Mouse (Mus musculus): Measurements from ENCODE around the gene Gnptab.
"Not testable (repeated sequence)": the region's sequence is repeated elsewhere in the genome, so short reads cannot be mapped to it uniquely, and the experiment has no call there.

The Gnptab gene

GRCm38 (mm10) chr10:88379013-88379885, at the start of gene Gnptab, which contains the start of gene Dram1:
Gnptab (plus strand) TSS chr10:88379132.
Dram1 (minus strand) TSS chr10:88379080.
- peak; percentile 92 for DNase-seq

GRCm38 (mm10) chr10:88330695-88331094, 48.2 kb upstream of the Gnptab start:
- DNase-seq, result peak; percentile 41

- DNase-seq, result no peak
Measured at GRCm38 (mm10) chr10:88340660-88341059, 38.3 kb upstream of the Gnptab start.

- DNase-seq, result no peak
Measured at GRCm38 (mm10) chr10:88341368-88341767, 37.6 kb upstream of the Gnptab start.

- no peak for DNase-seq
Measured at GRCm38 (mm10) chr10:88345899-88346401, 33.0 kb upstream of the Gnptab start.

GRCm38 (mm10) chr10:88346454-88347245, 32.3 kb upstream of the Gnptab start:
- no peak for DNase-seq

GRCm38 (mm10) chr10:88349800-88350199, 29.1 kb upstream of the Gnptab start:
- DNase-seq, result peak; percentile 25

GRCm38 (mm10) chr10:88350687-88351086, 28.2 kb upstream of the Gnptab start:
- DNase-seq, result no peak

GRCm38 (mm10) chr10:88351411-88352103, 27.4 kb upstream of the Gnptab start:
- DNase-seq, result no peak

GRCm38 (mm10) chr10:88352549-88352948, 26.4 kb upstream of the Gnptab start:
- no peak for DNase-seq

GRCm38 (mm10) chr10:88354599-88354998, 24.3 kb upstream of the Gnptab start:
- DNase-seq, result no peak

- DNase-seq, result no peak
Measured at GRCm38 (mm10) chr10:88356114-88356982, 22.6 kb upstream of the Gnptab start.

- peak; percentile 70 for DNase-seq
Measured at GRCm38 (mm10) chr10:88356983-88357559, 21.9 kb upstream of the Gnptab start.

- no peak for DNase-seq
Measured at GRCm38 (mm10) chr10:88362218-88362617, 16.7 kb upstream of the Gnptab start.

- DNase-seq, result no peak
Measured at GRCm38 (mm10) chr10:88364221-88364620, 14.7 kb upstream of the Gnptab start.

GRCm38 (mm10) chr10:88369233-88369632, 9.7 kb upstream of the Gnptab start:
- no peak for DNase-seq

GRCm38 (mm10) chr10:88371793-88372192, 7.1 kb upstream of the Gnptab start:
- DNase-seq, result no peak

- DNase-seq, result no peak
Measured at GRCm38 (mm10) chr10:88372436-88372835, 6.5 kb upstream of the Gnptab start.

- DNase-seq, result not testable (repeated sequence)
Measured at GRCm38 (mm10) chr10:88372945-88373344, 6.0 kb upstream of the Gnptab start.

- peak; percentile 35 for DNase-seq
Measured at GRCm38 (mm10) chr10:88374984-88375383, 3.9 kb upstream of the Gnptab start.

GRCm38 (mm10) chr10:88376770-88377169, 2.2 kb upstream of the Gnptab start:
- peak; percentile 78 for DNase-seq
